Comparison of ENCODE assay signal across 9 mouse cellular contexts in the genomic region with DNA sequence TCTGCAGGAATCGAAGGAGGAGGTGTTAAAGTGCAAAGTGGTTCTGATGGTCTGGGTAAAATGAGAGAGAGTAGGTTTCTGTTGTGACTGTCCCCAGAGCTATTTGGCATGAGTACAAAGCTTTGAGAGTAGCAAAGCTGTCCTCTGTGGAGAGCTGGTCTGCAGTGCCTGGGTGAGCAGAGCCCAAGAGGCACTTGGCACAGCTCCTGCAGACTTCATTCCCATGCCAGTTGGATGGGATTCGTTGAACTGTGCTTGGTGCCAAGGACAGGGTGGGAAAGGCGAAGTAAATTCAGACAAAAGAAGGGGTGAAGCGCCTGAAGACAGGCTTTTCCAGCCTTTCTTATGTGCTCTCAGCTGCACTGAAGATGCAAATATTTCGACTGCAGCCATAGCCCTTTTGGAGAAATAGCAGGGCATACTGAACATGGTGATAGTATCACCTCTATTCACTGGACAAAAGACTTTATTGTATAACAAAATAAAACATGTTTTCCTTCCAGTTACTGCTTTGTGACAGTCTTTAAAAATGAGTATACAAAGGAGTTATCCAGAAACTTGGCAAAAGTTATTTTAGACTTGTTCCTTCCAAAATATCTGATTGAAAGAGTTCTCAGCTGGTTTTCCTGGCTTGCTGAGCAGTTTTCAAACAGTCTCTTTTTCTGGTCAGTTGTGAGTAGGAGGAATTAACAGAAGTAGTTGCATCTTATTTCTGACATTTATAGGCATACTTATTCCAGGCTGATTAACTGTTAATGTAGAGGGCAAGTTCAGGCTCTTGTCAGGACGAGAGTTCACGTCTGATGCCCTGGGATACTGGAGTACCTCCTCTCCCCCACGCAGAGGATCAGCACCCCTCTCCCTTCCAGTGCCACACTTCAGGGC. TPM values are rescaled to one million over a fixed set of nuclear protein-coding genes. Genes with fewer than 3 reads are reported as not detected.
DNase-seq lines count a peak whose midpoint lies in the region; ATAC-seq lines count a peak whose summit lies in the region.
"Had no signal": no experiment of that assay in that cellular context is flagged by ENCODE, and none has a peak within 500 bp of the region (broad histone marks: within the 10 kb centered on the region; RNA-seq: fewer than 3 reads in every experiment).

No protein-coding gene starts in this region.

- no peaks in the 10 kb centered on the region for H3K36me3 ChIP-seq in forebrain, embryonic 13.5 days (ENCODE audit: poor library complexity, severe bottlenecking)
- H3K36me3 ChIP-seq in forebrain, embryonic 11.5 days (ENCODE audit: control insufficient read depth, insufficient read depth, low read length) = no peaks in the 10 kb centered on the region
- H3K36me3 ChIP-seq in midbrain, embryonic 16.5 days (ENCODE audit: control insufficient read depth, insufficient read depth, low read length) = no peaks in the 10 kb centered on the region
- H3K36me3 ChIP-seq: limb, embryonic 15.5 days had no signal

- peaks cover 12% of the 10 kb centered on the region for H3K4me1 ChIP-seq in forebrain, embryonic 13.5 days
- H3K4me1 ChIP-seq in forebrain, embryonic 11.5 days (replicated peaks; ENCODE audit: control insufficient read depth, insufficient read depth, low read length) = no peaks in the 10 kb centered on the region
- H3K4me1 ChIP-seq in midbrain, embryonic 16.5 days (ENCODE audit: control insufficient read depth, insufficient read depth, low read length) = no peaks in the 10 kb centered on the region
- H3K4me1 ChIP-seq: limb, embryonic 15.5 days had no signal

- no peak overlapping the region for H3K4me2 ChIP-seq in forebrain, embryonic 13.5 days
- H3K4me2 ChIP-seq in forebrain, embryonic 11.5 days (ENCODE audit: low read depth, low read length, severe bottlenecking) = no peak overlapping the region
- H3K4me2 ChIP-seq in midbrain, embryonic 16.5 days (ENCODE audit: low read length) = no peak overlapping the region
- H3K4me2 ChIP-seq: limb, embryonic 15.5 days had no signal

- H3K27me3 ChIP-seq in forebrain, embryonic 13.5 days = no peaks in the 10 kb centered on the region
- H3K27me3 ChIP-seq in forebrain, embryonic 11.5 days (ENCODE audit: control insufficient read depth, insufficient read depth, low read length) = no peaks in the 10 kb centered on the region
- no peaks in the 10 kb centered on the region for H3K27me3 ChIP-seq in midbrain, embryonic 16.5 days (ENCODE audit: control insufficient read depth, insufficient read depth, low read depth, low read length)
- H3K27me3 ChIP-seq: limb, embryonic 15.5 days had no signal

- no peak overlapping the region for H3K9ac ChIP-seq in forebrain, embryonic 13.5 days
- H3K9ac ChIP-seq in forebrain, embryonic 11.5 days (ENCODE audit: low read length) = no peak overlapping the region
- no peak overlapping the region for H3K9ac ChIP-seq in midbrain, embryonic 16.5 days (ENCODE audit: low read depth, low read length)
- H3K9ac ChIP-seq: limb, embryonic 15.5 days had no signal

- no peak overlapping the region for H3K4me3 ChIP-seq in forebrain, embryonic 13.5 days
- H3K4me3 ChIP-seq in forebrain, embryonic 11.5 days (ENCODE audit: low read depth, low read length) = no peak overlapping the region
- H3K4me3 ChIP-seq in midbrain, embryonic 16.5 days (ENCODE audit: low read depth, low read length) = no peak overlapping the region
- H3K4me3 ChIP-seq: limb, embryonic 15.5 days had no signal

- ATAC-seq in forebrain, embryonic 13.5 days = peak; percentile 92
- no peak for ATAC-seq in forebrain, embryonic 11.5 days (replicated peaks; ENCODE audit: low FRiP score)
- ATAC-seq in midbrain, embryonic 16.5 days = peak; percentile 95
- no peak for ATAC-seq in CD4-positive, CD25-positive, alpha-beta regulatory T cell, adult 4 months

- WGBS in forebrain, embryonic 13.5 days = 40% methylated on average over 8 of the region's 8 CpGs
- WGBS in forebrain, embryonic 11.5 days = 72% methylated on average over 8 of the region's 8 CpGs
- 62% methylated on average over 8 of the region's 8 CpGs for WGBS in midbrain, embryonic 16.5 days

- no peak overlapping the region for H3K27ac ChIP-seq in forebrain, embryonic 13.5 days
- H3K27ac ChIP-seq in forebrain, embryonic 11.5 days (ENCODE audit: low read depth, low read length) = no peak overlapping the region
- H3K27ac ChIP-seq in midbrain, embryonic 16.5 days (ENCODE audit: low read length) = no peak overlapping the region
- H3K27ac ChIP-seq: limb, embryonic 15.5 days had no signal

- DNase-seq in forebrain, embryonic 11.5 days (ENCODE audit: low spot score) = no peak
- peak; percentile 79 for DNase-seq in adrenal gland, postnatal 10 days
- DNase-seq in frontal cortex, adult 2 months (ENCODE audit: extremely low spot score in 1 of 2, low spot score in 1 of 2) = peak; percentile 41 to 76
- DNase-seq in layer of hippocampus, adult 9-11 months = peak; percentile 43
- no peak for DNase-seq in thymus, postnatal 25 days

- H3K9me3 ChIP-seq in forebrain, embryonic 13.5 days (replicated peaks) = no peaks in the 10 kb centered on the region
- H3K9me3 ChIP-seq in forebrain, embryonic 11.5 days (ENCODE audit: control insufficient read depth, low read length) = no peaks in the 10 kb centered on the region
- H3K9me3 ChIP-seq in midbrain, embryonic 16.5 days (replicated peaks; ENCODE audit: control insufficient read depth, low read length, poor library complexity, severe bottlenecking) = no peaks in the 10 kb centered on the region
- H3K9me3 ChIP-seq: limb, embryonic 15.5 days had no signal

RNA-seq across cellular contexts. Expression of a gene that starts 48.9 kb away (rescaled TPM):
- 101 and 111 TPM in 2 replicates for polyA plus RNA-seq in forebrain, embryonic 13.5 days (2015; fragmentation: Nextera tagmentation; extraction: Ambion mirVana)
- 96.2 and 101 TPM in 2 replicates for polyA plus RNA-seq in forebrain, embryonic 11.5 days (2014; fragmentation: Nextera tagmentation; extraction: Ambion mirVana)
- 10 to 100 TPM; 54.5 to 63.3 TPM for total RNA-seq in adrenal gland, postnatal 10 days (2021)
- polyA plus RNA-seq in frontal cortex, adult 2 months (2012; rRNA removed) = 28.4 and 34.9 TPM in 2 replicates
- 167 and 178 TPM in 2 replicates for polyA plus RNA-seq in midbrain, embryonic 16.5 days (2015; fragmentation: Nextera tagmentation; extraction: Ambion mirVana)
- 10 to 100 TPM; 82.5 to 91.2 TPM for polyA plus RNA-seq in CD4-positive, CD25-positive, alpha-beta regulatory T cell, adult 4 months (2017; shearing (Covaris generic))

Comparison
In these comparisons a context has a peak if more than half of its experiments do, and no peak if none do; other contexts are left out.
1. ATAC-seq: peak in forebrain, embryonic 13.5 days (single experiment) and midbrain, embryonic 16.5 days (single experiment); none in forebrain, embryonic 11.5 days (single experiment) and CD4-positive, CD25-positive, alpha-beta regulatory T cell, adult 4 months (single experiment).
2. DNase-seq: peak in adrenal gland, postnatal 10 days (single experiment), frontal cortex, adult 2 months (2 of 2) and layer of hippocampus, adult 9-11 months (single experiment); none in forebrain, embryonic 11.5 days (single experiment) and thymus, postnatal 25 days (single experiment).